Mouse (Mus musculus) liver, postnatal 0 days (tissue): ENCODE results near the gene Foxa1.

Experiments
- CTCF ChIP-seq: sonication (generic); IDR thresholded peaks from 2 replicates; pipeline ENCODE4 v1.5.1; 2016; ENCODE audit warnings: antibody characterized with exemption, low read depth
- EP300 ChIP-seq: IDR thresholded peaks from 2 replicates; pipeline ENCODE4 v1.6.1; 2016; ENCODE audit warnings: antibody characterized with exemption, low read depth, mild to moderate bottlenecking

DNA sequence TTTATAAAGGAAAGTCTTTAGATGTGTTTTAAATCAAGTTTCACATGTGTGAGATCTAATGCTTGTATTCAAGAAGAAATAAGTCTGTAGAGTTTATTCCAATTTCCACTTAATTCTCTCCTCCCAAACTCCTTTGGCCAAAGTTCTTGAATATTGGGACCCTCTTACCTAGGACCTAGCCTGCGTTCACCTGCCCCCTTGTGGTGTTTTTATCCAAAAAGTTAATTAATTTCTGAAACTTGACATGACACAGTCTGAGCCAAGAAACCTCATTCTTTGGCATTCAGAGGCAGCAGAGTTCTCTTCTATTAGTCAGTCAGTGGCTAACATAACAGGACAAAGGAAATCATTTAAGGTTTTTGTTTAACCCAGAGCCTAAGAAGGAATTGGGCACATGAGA, 32.2 kb downstream of the Foxa1 start:
- no peak for TF ChIP-seq CTCF
- TF ChIP-seq EP300 = no peak
